Mouse (Mus musculus) midbrain, embryonic 10.5 days (tissue): ENCODE measurements at regions not wholly inside any gene's neighbourhood (a gene's known extent, or its start where the extent isn't known, plus 50 kb on each side); places are given as distances from the start of the nearest gene placed in this dataset.

Experiments used
- DNase-seq: peaks from one replicate; pipeline ENCODE4 v3.0.0-alpha.2; 2017; ENCODE audit warnings: low spot score
- H3K27ac ChIP-seq: fragments of 300-500 bp; sonication (generic); replicated peaks from 2 replicates; pipeline ENCODE4 v1.5.1; 2016; ENCODE audit warnings: mild to moderate bottlenecking
- H3K27me3 ChIP-seq: fragments of 300-500 bp; sonication (generic); 2 replicates; pipeline ENCODE4 v1.6.1; 2016; ENCODE audit warnings: low read depth, mild to moderate bottlenecking; ENCODE audit not compliant: poor library complexity, severe bottlenecking
- H3K36me3 ChIP-seq: fragments of 300-500 bp; sonication (generic); 2 replicates; pipeline ENCODE4 v1.6.1; 2016; ENCODE audit warnings: mild to moderate bottlenecking, moderate library complexity
- H3K4me1 ChIP-seq: fragments of 300-500 bp; sonication (generic); 2 replicates; pipeline ENCODE4 v1.6.1; 2016
- H3K4me3 ChIP-seq: fragments of 300-500 bp; sonication (generic); 2 replicates; pipeline ENCODE4 v1.5.1; 2016; ENCODE audit warnings: mild to moderate bottlenecking, moderate library complexity
- H3K9me3 ChIP-seq: fragments of 300-500 bp; sonication (generic); replicated peaks from 2 replicates; pipeline ENCODE4 v1.6.1; 2016; ENCODE audit warnings: mild to moderate bottlenecking
- WGBS: fragments of 180-500 bp; shearing (Covaris S2); methylation state at CpG from one replicate; pipeline ENCODE4 v1.1.7; 2016; 5-methylcytosine and 5-hydroxymethylcytosine counted together

DNA sequence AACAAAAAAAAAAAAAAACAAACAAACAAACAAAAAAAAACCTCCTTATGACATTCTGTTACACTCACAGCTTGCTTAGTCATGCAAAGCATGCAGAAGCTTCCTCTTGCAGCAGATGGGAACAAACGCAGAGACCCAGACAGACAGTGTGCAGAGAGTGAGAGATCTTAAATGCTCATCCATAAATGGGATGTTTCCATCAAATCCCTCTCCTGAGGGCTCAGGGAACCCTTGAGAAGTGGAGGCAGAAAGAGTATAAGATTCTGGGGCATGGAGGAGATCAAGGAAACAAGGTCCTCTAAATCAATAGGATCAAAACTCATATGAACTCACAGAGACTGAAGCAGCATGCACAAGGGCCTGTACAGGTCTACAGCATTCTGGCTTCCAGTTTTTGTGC lies 52.5 kb downstream of the Adm start:
- Histone ChIP-seq H3K9me3 (no peaks in the 10 kb centered on the region), H3K4me1 (no peaks in the 10 kb centered on the region), H3K4me3 (no peak overlapping the region), H3K27me3 (no peaks in the 10 kb centered on the region), H3K27ac (no peak overlapping the region), H3K36me3 (no peaks in the 10 kb centered on the region)
- DNase-seq: no peak
- WGBS: 91% methylated on average over 1 of the region's 1 CpGs

DNA sequence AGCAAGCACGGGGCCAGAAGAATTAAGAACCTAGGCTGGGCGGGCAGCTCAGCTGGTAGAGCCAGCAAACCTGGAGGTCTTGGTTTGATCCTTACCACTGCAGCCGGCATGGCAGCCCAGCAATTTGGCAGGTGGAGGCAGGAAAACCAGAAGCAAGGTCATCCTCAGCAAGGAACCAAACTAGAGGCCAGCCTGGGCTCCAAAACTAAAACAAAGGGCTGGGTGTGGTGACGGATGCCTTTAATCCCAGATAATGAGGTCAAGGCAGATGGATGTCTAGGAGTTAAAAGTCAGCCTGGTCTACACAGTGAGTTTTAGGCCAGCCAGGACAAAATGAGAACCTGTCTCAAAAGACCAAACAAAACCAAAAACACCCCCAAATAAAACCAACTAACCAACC lies 55.5 kb downstream of the Adm start:
- no peak for DNase-seq
- Histone ChIP-seq H3K27me3 (no peaks in the 10 kb centered on the region), H3K4me3 (no peak overlapping the region), H3K27ac (no peak overlapping the region), H3K9me3 (no peaks in the 10 kb centered on the region), H3K36me3 (no peaks in the 10 kb centered on the region), H3K4me1 (no peaks in the 10 kb centered on the region)
- WGBS: 79% methylated on average over 4 of the region's 4 CpGs

DNA sequence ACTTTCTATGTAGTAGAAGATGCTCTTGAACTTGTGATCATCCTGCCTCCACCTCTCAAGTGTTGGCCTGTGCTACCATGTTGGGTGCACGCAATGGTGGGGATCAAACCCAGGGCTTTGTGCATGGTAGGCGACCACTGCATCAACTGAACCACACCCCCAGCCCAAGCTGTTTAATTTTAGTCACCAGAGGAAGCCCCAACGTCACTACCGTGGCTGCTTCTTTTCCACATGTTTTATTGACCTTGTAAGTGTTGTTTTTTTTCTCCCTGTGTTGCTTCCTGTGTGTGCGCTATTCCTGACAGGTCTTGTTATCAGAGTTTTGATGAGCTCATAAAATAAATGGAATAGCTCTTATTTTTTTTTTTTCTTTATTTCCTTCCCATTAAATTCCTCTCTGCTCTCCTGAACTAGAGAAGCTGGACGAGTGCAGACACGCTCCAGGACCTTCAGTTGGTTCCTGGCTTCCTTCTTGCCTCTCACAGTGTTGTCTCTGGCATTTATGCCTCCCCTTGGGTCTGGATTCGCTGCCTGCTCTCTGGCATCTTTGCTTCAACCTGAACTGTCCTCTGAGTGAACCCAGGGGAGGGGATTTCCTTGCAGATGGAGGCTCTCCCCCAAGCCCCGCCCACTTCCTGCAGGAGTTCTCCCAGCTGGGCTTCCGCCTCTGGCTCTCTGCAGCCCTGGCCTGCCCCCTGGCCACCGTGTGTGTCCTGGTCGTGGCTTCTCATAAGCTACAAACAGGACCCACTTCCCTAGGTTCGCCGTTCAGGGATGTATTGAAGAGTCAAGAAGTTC lies 61.6 kb downstream of the Adm start:
- H3K4me3 ChIP-seq: no peak overlapping the region
- 0 out of 2 replicates have a peak overlapping the region, but pooled peaks have one; percentile 10 for H3K27ac ChIP-seq
- H3K27me3 ChIP-seq: no peaks in the 10 kb centered on the region
- no peaks in the 10 kb centered on the region for H3K9me3 ChIP-seq
- peak; percentile 58 for DNase-seq
- H3K36me3 ChIP-seq: no peaks in the 10 kb centered on the region
- 51% methylated on average over 14 of the region's 14 CpGs for WGBS
- H3K4me1 ChIP-seq: peaks cover 4% of the 10 kb centered on the region; the same call in 1 of the 2 replicates

DNA sequence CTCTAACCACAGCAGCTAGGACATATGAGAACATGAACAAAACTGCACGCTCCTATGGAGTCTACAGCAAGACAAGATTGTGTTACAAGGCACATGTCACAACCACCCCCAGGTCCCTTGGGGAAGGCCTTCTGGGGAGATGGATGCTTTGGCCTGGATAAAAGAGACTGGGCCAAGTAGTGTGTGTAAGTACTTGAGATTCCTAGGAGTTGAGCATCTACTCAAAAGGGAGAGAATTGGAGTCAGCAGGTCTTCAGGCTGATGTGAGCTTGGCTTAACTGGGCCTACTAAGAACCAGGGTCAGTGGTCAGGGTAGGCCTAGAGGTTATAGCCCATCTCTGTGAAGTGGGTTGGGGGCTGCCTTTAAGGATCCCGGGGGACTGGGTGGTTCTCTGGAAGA lies 62.8 kb downstream of the Adm start:
- Histone ChIP-seq H3K27me3 (no peaks in the 10 kb centered on the region), H3K4me3 (no peak overlapping the region), H3K36me3 (no peaks in the 10 kb centered on the region), H3K4me1 (peaks cover 4% of the 10 kb centered on the region; the same call in 1 of the 2 replicates), H3K9me3 (no peaks in the 10 kb centered on the region), H3K27ac (no peak overlapping the region)
- 86% methylated on average over 2 of the region's 2 CpGs for WGBS
- no peak for DNase-seq

DNA sequence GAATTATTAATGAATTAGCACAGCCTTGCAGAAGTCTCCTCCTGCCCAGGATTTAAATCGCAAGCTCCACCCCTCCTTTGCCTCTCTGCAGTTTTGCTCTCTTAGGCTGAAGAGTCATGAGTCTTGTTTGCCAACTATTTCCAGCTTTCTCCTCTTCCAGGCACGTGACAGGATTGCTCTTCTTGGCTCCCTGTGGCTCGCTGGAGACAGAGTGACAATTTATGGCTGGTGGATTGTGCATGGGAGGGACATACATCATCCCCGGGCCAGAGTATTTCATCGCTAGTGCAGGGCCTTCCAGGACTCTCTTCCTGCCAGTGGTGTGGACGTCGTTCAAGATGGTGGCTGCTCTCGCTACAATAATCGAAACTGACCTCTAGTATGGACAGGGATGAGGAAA lies 63.4 kb downstream of the Adm start:
- H3K4me3 ChIP-seq: no peak overlapping the region
- no peaks in the 10 kb centered on the region for H3K27me3 ChIP-seq
- H3K27ac ChIP-seq: no peak overlapping the region
- no peaks in the 10 kb centered on the region for H3K9me3 ChIP-seq
- no peak for DNase-seq
- H3K4me1 ChIP-seq: peaks cover 4% of the 10 kb centered on the region; the same call in 1 of the 2 replicates
- WGBS: 92% methylated on average over 9 of the region's 9 CpGs
- H3K36me3 ChIP-seq: no peaks in the 10 kb centered on the region

DNA sequence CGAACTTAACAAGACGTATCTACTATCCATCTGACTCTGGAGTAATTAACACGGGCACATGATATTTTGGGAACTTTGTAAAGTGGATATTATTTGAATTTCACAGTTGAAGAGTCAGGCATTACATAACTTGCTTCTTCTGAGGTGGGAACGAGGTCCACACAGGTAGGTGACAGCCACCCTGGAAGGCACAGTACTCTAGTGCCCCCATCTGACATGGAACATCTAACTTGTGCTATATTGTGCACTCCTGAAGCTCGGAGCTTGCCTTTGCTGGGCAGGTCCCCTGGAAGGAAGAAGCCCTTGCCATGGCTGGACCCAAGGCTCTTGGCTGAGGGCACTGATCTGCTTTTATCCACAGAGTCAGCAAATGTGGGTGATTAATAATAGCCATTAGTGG lies 66.8 kb downstream of the Adm start:
- DNase-seq: no peak
- WGBS: 82% methylated on average over 5 of the region's 5 CpGs
- Histone ChIP-seq H3K4me1 (peaks cover 3% of the 10 kb centered on the region; the same call in 1 of the 2 replicates), H3K36me3 (no peaks in the 10 kb centered on the region), H3K27me3 (no peaks in the 10 kb centered on the region), H3K27ac (no peak overlapping the region), H3K9me3 (no peaks in the 10 kb centered on the region), H3K4me3 (no peak overlapping the region)

DNA sequence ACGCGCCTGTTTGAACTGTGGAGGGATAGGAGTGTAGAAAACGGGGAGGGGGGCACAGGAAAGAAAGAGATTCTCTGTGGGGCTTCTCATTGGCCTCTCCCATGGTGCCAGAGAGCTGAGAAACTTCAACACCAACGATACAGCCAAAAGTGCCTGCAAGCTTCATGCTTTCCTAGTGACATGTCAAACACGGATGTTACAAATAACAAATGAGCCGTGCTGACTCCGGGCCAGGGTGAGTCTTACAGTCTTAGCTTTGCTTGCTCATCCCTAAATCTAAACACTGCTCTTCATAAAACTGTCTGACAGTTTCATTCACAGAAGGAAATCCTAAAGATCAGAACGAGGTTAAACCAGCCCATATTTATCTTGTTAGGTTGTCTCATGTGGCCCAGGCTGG lies 68.3 kb downstream of the Adm start:
- no peaks in the 10 kb centered on the region for H3K36me3 ChIP-seq
- no peak overlapping the region for H3K27ac ChIP-seq
- no peaks in the 10 kb centered on the region for H3K4me1 ChIP-seq
- WGBS: 90% methylated on average over 8 of the region's 8 CpGs
- DNase-seq: no peak
- H3K27me3 ChIP-seq: no peaks in the 10 kb centered on the region
- no peak overlapping the region for H3K4me3 ChIP-seq
- H3K9me3 ChIP-seq: no peaks in the 10 kb centered on the region

DNA sequence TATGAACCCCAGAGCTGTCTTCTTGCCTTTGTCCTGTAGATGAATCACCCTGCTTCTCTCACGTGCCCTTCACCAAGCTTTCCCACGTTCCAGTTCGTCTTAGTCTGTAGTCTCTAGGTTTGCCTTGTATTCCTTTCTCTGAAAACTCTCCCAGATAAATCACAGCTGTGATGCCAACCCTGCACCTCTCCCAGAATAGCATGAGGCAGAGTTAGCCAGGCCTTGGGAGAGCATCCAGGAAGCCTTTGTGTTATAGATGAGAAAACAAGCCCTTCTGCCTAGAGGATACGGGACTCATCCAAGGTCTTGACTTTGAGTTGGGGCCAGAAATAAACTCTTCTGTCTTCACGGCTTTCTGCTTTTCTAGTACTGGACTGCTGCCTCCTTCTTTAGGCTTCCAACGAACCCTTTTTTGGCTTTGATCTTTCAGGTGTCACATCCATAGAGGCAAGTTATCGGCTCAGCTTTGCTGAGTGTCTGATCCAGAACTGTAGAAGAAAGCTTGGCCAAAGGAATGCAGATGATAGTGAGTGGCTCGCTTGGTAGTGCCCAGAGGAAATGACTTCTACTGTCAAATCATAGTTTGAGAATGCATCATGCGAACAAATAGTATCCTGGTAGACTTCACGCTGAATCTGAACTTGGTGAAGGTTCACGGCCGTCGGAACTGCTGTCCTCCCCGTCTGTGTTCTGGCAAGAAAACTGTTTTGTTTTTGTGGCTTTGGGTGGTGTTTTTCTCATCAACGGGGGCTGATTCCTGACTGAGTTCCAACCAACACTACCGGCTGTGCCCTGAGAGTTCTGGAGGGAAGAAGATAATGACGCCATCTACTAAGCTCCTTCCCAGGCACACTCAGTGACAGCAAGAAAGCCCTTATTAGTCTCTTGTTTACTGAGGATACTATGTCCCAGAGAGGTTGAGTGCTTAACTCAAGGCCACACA lies 69.5 kb upstream of the Ampd3 start:
- Histone ChIP-seq H3K4me3 (no peak overlapping the region), H3K4me1 (no peaks in the 10 kb centered on the region), H3K27ac (no peak overlapping the region), H3K36me3 (no peaks in the 10 kb centered on the region), H3K9me3 (no peaks in the 10 kb centered on the region), H3K27me3 (no peaks in the 10 kb centered on the region)
- 90% methylated on average over 17 of the region's 17 CpGs for WGBS
- DNase-seq: no peak

DNA sequence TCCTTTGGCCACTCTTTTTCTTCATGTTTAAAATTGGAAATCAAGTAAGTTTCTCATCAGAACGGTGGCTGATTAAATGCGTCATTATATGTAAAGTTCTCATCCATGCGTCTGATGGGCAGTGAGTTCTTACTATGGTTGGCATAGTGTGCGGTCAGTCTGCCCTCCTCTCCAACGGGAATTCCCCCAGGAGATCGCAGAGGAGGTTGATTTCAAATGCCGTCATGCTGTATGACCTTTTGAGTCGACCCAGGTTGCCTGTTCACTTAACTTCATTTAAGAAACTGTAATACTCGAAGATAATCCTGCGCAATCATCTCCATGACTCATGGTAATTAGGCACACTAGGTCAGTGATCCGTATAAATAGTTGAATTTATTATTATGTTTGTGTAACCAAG lies 68.4 kb upstream of the Ampd3 start:
- no peaks in the 10 kb centered on the region for H3K9me3 ChIP-seq
- H3K36me3 ChIP-seq: no peaks in the 10 kb centered on the region
- H3K27ac ChIP-seq: no peak overlapping the region
- WGBS: 90% methylated on average over 11 of the region's 11 CpGs
- H3K4me3 ChIP-seq: no peak overlapping the region
- H3K4me1 ChIP-seq: no peaks in the 10 kb centered on the region
- DNase-seq: no peak
- H3K27me3 ChIP-seq: no peaks in the 10 kb centered on the region

DNA sequence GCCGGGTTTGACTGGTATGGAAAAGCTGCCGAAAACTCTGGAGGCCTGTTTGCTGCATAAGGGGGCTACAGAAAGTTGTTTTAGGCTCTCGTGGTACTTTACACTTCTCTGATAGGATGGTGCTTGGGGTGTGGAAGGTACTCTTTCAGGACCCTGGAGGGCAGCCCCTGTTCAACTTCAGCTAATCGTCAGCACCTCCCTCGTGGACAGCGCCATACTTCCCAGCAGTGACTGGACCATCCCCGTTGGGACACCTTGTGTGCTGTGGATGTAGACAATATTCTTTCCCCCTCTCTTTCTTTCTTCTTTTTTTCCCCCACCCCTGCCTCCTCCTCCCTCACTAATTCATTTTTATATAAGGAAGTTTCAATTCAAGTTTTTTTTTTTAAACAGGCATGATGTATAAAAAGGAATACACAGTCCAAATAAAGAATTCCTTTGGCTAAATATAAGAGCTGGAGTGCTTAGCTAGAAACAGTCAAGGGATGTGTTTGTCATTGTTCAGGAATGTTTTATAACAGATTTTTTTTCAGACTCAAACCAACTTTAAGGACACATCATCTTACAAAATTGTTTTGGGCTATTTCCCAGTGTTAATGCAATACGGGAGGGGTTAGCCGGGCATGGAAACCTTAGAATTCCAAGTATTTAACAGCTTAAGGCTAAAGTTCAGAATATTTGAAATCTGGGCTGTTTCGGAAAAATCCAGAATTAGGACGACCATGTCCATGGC lies 66.2 kb upstream of the Ampd3 start:
- WGBS: 67% methylated on average over 11 of the region's 11 CpGs
- DNase-seq: peak; percentile 42
- no peak overlapping the region for H3K4me3 ChIP-seq
- H3K27ac ChIP-seq: no peak overlapping the region
- H3K36me3 ChIP-seq: no peaks in the 10 kb centered on the region
- H3K27me3 ChIP-seq: no peaks in the 10 kb centered on the region
- no peaks in the 10 kb centered on the region for H3K9me3 ChIP-seq
- H3K4me1 ChIP-seq: no peaks in the 10 kb centered on the region

DNA sequence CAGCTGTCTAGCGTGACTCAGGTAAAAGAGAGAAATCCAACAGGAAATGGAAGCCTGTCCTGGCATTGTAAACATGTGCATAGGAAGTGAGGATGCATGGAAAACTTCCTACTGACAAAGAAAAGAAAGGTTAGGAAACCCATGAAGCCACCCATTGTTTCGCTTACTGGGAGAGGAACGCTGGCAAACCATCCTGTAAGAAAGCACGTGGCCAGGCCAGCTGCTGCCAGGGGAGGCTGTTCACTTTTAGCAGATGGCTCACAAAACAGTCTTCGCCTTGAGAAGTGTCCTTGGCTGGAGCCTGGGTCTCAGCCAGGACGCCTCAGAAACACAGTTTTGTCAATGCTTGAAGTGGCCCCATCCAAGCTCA lies 65.6 kb upstream of the Ampd3 start:
- H3K36me3 ChIP-seq: no peaks in the 10 kb centered on the region
- no peak overlapping the region for H3K4me3 ChIP-seq
- no peaks in the 10 kb centered on the region; the same call in 1 of the 2 replicates for H3K4me1 ChIP-seq
- no peaks in the 10 kb centered on the region for H3K27me3 ChIP-seq
- no peak for DNase-seq
- 85% methylated on average over 6 of the region's 6 CpGs for WGBS
- no peaks in the 10 kb centered on the region for H3K9me3 ChIP-seq
- no peak overlapping the region for H3K27ac ChIP-seq

DNA sequence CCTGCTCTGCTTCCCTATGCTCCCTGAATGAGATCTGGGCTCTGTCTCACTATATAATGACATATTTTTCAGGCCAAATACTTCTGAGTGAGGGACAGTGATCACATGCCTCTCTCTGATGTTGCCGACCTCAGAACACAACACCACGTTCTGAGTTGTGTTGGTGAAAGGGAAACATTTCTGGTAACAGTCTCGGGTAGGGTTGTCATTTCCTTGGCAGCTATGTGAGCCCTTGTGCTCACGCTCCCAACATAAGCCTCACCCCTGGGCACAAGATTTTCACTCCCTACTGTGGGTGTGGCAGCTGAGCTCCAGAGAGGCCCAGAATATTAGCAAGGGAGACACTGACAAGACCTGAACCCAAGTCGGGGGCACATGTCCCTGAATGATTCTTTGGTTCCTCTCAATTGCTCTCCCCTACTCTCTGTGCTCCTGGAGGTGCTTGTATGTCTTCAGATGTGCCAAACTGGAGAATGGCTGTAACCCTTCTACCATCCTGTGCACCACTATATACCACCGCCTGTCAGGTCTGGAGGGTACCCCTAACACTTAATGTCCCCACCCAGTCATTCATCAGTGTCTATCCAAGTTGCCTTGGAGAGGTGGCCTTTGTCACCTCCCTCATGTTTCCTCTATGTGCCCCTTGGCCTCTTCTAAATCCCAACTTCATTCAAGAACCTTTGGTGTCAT lies 62.5 kb upstream of the Ampd3 start:
- Histone ChIP-seq H3K4me3 (no peak overlapping the region), H3K27ac (no peak overlapping the region), H3K36me3 (no peaks in the 10 kb centered on the region), H3K27me3 (no peaks in the 10 kb centered on the region), H3K4me1 (no peaks in the 10 kb centered on the region; the same call in 1 of the 2 replicates), H3K9me3 (no peaks in the 10 kb centered on the region)
- 88% methylated on average over 6 of the region's 6 CpGs for WGBS
- no peak for DNase-seq
